Mouse (Mus musculus) stomach, postnatal 0 days (tissue): Measurements from ENCODE around the gene F2rl3. TPM values are rescaled to one million over a fixed set of nuclear protein-coding genes. Genes with fewer than 3 reads are reported as not detected.

Experiments
- ATAC-seq: fragments of 200-750 bp; cut with Nextera tagmentation; 2 replicates; pipeline ENCODE4 v1.8.0; 2017; ENCODE audit not compliant: low FRiP score, low TSS enrichment
- DNase-seq: peaks from one replicate; pipeline ENCODE4 v3.0.0-alpha.2; 2016; ENCODE audit warnings: low spot score
- H3K27ac ChIP-seq: fragments of 300-500 bp; sonication (generic); replicated peaks from 2 replicates; pipeline ENCODE4 v1.5.1; 2014; ENCODE audit warnings: mild to moderate bottlenecking, control low read depth
- H3K27me3 ChIP-seq: fragments of 300-500 bp; sonication (generic); 2 replicates; pipeline ENCODE4 v1.6.1; 2014; ENCODE audit warnings: low read length; ENCODE audit not compliant: control insufficient read depth, insufficient read depth
- H3K36me3 ChIP-seq: fragments of 300-500 bp; sonication (generic); 2 replicates; pipeline ENCODE4 v1.6.1; 2014; ENCODE audit warnings: low read length, mixed read lengths; ENCODE audit not compliant: control insufficient read depth, insufficient read depth
- H3K4me1 ChIP-seq: fragments of 300-500 bp; sonication (generic); replicated peaks from 2 replicates; pipeline ENCODE4 v1.6.1; 2014; ENCODE audit warnings: antibody characterized with exemption; ENCODE audit not compliant: control insufficient read depth, insufficient read depth
- H3K4me2 ChIP-seq: fragments of 300-500 bp; sonication (generic); replicated peaks from 2 replicates; pipeline ENCODE4 v1.6.1; 2014; ENCODE audit warnings: low read depth, mild to moderate bottlenecking, control low read depth, moderate library complexity
- H3K4me3 ChIP-seq: fragments of 300-500 bp; sonication (generic); 2 replicates; pipeline ENCODE4 v1.5.1; 2014; ENCODE audit warnings: low read depth, low read length, control low read depth
- H3K9ac ChIP-seq: fragments of 300-500 bp; sonication (generic); 2 replicates; pipeline ENCODE4 v1.6.1; 2014; ENCODE audit warnings: mild to moderate bottlenecking, low read length, control low read depth, mixed read lengths
- H3K9me3 ChIP-seq: fragments of 300-500 bp; sonication (generic); 2 replicates; pipeline ENCODE4 v1.6.1; 2016; ENCODE audit warnings: low read length; ENCODE audit not compliant: control insufficient read depth
- CTCF ChIP-seq: IDR thresholded peaks from 2 replicates; pipeline ENCODE4 v1.5.1; 2016; ENCODE audit warnings: antibody characterized with exemption, low read depth, mild to moderate bottlenecking, moderate library complexity
- EP300 ChIP-seq: optimal IDR thresholded peaks from 2 replicates; pipeline ENCODE3; 2016; ENCODE audit warnings: antibody characterized with exemption
- WGBS: fragments of 180-500 bp; shearing (Covaris S2); extraction: QIAGEN DNeasy Blood & Tissue Kit; methylation state at CpG from one replicate; pipeline ENCODE4 v1.1.7; 2014; 5-methylcytosine and 5-hydroxymethylcytosine counted together
- polyA plus RNA-seq: library from polyadenylated mRNA; unstranded; fragments of >200 nt; fragmentation: Nextera tagmentation; extraction: Ambion mirVana; gene quantifications from 2 replicates; pipeline ENCODE4 v1.2.1, GENCODE M21; 2015

Gene F2rl3
- polyA plus RNA-seq, 1 experiment from 2014 or later = 1.6 TPM

DNA sequence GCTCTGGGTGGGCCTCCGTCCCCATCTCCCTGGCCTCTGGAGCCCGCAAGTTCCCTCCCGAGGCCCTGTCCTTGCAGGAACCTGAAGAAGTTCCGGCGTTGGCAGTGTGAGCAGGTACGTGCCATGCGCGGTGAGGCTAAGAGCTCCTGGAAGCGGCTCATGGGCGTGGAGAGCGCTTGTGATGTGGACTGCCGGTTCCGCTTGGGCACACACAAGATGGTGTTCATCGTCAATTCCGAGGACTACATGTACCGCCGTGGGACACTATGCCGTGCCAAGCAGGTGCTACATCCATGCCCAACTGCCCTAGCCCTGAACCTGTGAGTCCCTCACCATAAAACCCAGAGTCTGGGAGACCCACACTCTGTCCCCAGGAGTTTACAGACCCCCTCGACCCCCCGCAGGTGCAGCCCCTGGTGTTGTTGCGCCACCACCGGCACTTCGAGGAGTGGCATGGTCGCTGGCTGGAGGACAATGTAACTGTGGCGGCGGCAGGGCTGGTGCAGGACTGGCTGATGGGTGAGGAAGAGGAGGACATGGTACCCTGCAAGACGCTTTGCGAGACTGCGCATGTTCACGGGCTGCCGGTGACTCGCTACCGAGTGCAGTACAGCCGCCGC, 4.8 kb upstream of the F2rl3 start:
- no peak overlapping the region for H3K4me3 ChIP-seq
- ATAC-seq = no peak
- H3K36me3 ChIP-seq = peaks cover 28% of the 10 kb centered on the region
- WGBS = 93% methylated on average over 35 of the region's 35 CpGs
- TF ChIP-seq EP300 (no peak), CTCF (no peak)
- peak; percentile 13 for DNase-seq
- H3K4me2 ChIP-seq = no peak overlapping the region
- no peak overlapping the region for H3K27ac ChIP-seq
- no peak overlapping the region for H3K9ac ChIP-seq
- no peaks in the 10 kb centered on the region for H3K27me3 ChIP-seq
- no peaks in the 10 kb centered on the region for H3K9me3 ChIP-seq
- no peaks in the 10 kb centered on the region for H3K4me1 ChIP-seq

DNA sequence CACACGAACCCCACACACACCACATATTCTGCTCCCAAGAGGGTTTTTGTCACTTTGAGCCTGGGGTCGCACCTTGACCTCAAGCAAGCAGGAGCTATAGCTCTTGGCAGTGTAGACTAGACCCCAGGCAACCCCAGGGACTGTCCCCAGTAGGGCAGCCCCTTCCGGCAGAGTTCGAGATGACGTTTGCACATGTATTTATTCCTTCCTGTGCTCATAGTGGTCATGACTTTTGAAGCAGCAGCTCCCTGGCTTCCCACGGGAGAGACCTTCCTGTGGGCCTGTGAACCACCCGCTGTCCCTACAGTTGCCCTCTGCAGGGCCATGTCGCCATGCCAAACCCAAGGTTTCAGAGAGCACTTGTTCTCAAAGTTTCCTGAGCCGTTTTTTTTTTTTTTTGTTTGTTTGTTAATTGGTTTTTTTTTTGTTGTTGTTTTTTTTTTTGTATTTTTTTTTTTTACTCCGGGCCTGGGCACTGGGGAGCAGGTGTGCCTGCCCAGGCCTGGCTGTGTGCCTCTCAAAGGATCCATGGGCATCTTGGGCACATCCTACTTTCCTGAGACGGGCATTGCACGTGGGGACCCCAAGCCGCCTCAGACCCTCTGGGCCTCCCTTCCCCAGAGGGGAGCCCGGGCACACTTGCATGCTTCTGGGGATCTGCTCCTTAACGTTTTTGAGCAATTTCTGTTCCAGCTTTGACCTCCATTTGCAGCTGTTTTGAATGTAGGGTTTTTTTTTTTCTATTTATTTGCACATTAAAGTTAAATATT, 4.1 kb upstream of the F2rl3 start:
- H3K27me3 ChIP-seq = no peaks in the 10 kb centered on the region
- H3K9ac ChIP-seq = no peak overlapping the region
- H3K9me3 ChIP-seq = no peaks in the 10 kb centered on the region
- H3K4me3 ChIP-seq = no peak overlapping the region
- TF ChIP-seq CTCF (no peak), EP300 (no peak)
- 90% methylated on average over 15 of the region's 15 CpGs for WGBS
- H3K36me3 ChIP-seq = peaks cover 25% of the 10 kb centered on the region
- ATAC-seq (no peak), DNase-seq (peak; percentile 12)
- H3K4me2 ChIP-seq = no peak overlapping the region
- H3K27ac ChIP-seq = no peak overlapping the region
- no peaks in the 10 kb centered on the region for H3K4me1 ChIP-seq

DNA sequence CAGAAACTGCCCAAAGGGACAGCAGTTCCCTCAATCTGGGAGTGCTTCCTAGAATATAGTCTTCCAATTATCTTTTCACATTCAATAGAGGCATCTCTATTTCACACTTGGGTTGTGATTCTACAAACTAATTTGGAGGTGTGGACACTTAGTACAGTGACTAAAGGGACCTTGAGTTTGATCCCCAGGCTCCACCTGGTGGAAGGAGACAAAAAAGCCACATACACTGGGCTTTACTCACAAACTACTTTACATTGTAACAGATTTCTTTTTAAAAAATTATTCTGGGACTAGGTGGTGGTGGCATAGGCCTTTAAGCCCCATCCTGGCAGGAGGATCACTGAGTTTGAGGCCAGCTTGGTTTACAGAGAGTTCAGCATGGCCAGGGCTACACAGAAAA, 3.4 kb upstream of the F2rl3 start:
- TF ChIP-seq EP300 = no peak
- TF ChIP-seq CTCF = peak; percentile 51
- H3K27ac ChIP-seq = no peak overlapping the region
- no peak overlapping the region for H3K9ac ChIP-seq
- H3K4me3 ChIP-seq = no peak overlapping the region
- ATAC-seq = no peak
- no peaks in the 10 kb centered on the region for H3K4me1 ChIP-seq
- DNase-seq = peak; percentile 6
- no peak overlapping the region for H3K4me2 ChIP-seq
- H3K27me3 ChIP-seq = no peaks in the 10 kb centered on the region
- H3K36me3 ChIP-seq = peaks cover 21% of the 10 kb centered on the region
- H3K9me3 ChIP-seq = no peaks in the 10 kb centered on the region

DNA sequence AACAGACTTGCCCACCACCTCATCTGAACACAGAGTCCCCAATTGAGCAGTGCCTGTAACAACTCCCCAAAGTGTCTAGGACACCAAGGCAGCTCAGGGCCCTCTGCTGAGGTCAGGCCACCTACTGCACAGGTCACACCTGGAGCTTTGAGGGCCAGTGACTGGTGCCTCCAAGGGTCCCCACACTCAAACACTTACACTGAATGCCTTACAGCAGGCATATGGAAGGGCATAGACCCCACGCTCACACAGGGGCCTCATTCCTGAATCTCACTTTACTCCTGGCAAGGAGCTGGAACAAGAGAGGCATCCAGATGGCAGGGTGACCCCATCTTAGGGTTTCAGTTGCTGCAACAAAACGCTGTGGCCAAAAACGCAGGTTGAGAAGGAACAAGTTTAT, 1.5 kb upstream of the F2rl3 start:
- Histone ChIP-seq H3K4me3 (no peak overlapping the region), H3K9ac (no peak overlapping the region), H3K4me1 (no peaks in the 10 kb centered on the region), H3K36me3 (peaks cover 14% of the 10 kb centered on the region), H3K4me2 (no peak overlapping the region), H3K27me3 (no peaks in the 10 kb centered on the region), H3K27ac (no peak overlapping the region), H3K9me3 (no peaks in the 10 kb centered on the region)
- DNase-seq (no peak), ATAC-seq (no peak)
- WGBS = 87% methylated on average over 3 of the region's 3 CpGs
- TF ChIP-seq CTCF = no peak
- TF ChIP-seq EP300 = no peak

DNA sequence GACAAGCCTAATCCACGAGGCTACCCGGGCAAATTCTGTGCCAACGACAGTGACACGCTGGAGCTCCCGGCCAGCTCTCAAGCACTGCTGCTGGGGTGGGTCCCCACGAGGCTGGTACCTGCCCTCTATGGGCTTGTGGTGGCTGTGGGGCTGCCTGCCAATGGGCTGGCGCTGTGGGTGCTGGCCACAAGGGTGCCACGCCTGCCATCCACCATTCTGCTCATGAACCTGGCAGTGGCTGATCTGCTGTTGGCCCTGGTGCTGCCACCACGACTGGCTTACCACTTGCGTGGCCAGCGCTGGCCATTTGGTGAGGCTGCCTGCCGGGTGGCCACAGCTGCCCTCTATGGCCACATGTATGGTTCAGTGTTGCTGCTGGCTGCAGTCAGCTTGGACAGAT, 626 bp downstream of the F2rl3 start:
- Histone ChIP-seq H3K4me3 (no peak overlapping the region), H3K27ac (no peak overlapping the region; the same call in 1 of the 2 replicates), H3K27me3 (no peaks in the 10 kb centered on the region), H3K9ac (no peak overlapping the region), H3K4me2 (no peak overlapping the region), H3K9me3 (no peaks in the 10 kb centered on the region), H3K4me1 (no peaks in the 10 kb centered on the region), H3K36me3 (peaks cover 2% of the 10 kb centered on the region; the same call in 1 of the 2 replicates)
- WGBS = 84% methylated on average over 12 of the region's 12 CpGs
- DNase-seq (peak; percentile 12), ATAC-seq (no peak)
- no peak for TF ChIP-seq EP300
- no peak for TF ChIP-seq CTCF

DNA sequence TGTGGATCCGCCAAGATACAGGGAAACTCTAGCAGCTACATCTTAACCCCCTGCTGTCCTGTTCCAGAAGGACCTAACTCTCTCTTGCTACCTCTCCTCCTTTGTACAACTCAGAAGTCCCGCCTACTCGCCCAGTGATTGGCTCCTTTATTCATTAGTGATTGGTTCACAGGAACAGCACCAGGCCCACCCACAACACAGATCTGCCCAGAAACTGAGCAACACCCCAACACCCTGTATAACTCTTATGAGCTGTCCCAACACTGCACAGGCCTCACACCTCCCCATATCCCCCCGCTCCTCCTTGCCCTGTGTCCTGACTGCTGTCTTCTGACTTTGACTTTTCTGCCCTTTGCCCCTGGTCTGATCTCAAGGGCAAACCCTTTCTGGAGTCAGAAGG, 4.0 kb downstream of the F2rl3 start:
- DNase-seq (peak; percentile 11), ATAC-seq (no peak)
- Histone ChIP-seq H3K4me3 (no peak overlapping the region), H3K4me2 (no peak overlapping the region), H3K4me1 (no peaks in the 10 kb centered on the region), H3K27ac (no peak overlapping the region), H3K27me3 (no peaks in the 10 kb centered on the region), H3K9ac (no peak overlapping the region), H3K36me3 (no peaks in the 10 kb centered on the region), H3K9me3 (no peaks in the 10 kb centered on the region)
- WGBS = 77% methylated on average over 4 of the region's 4 CpGs
- TF ChIP-seq CTCF (no peak), EP300 (no peak)
